Mouse (Mus musculus) ovary, postnatal 36 days (tissue): ENCODE data around the gene 2700081O15Rik.
A peak's percentile ranks its signal among the peaks of the same experiment; 100 is the strongest.

Experiments
- DNase-seq: peaks from one replicate; pipeline ENCODE4 v3.0.0; 2022; ENCODE audit warnings: low spot score, mixed read lengths

2700081O15Rik gene

GRCm38 (mm10) chr19:7420841-7421601 lies 3.6 kb downstream of the 2700081O15Rik start:
- peak; percentile 17 for DNase-seq

- DNase-seq = peak; percentile 61
Measured at GRCm38 (mm10) chr19:7421602-7422591, 4.5 kb downstream of the 2700081O15Rik start.

GRCm38 (mm10) chr19:7422656-7423027 lies 5.2 kb downstream of the 2700081O15Rik start:
- DNase-seq = no peak

GRCm38 (mm10) chr19:7423028-7423655 lies 5.7 kb downstream of the 2700081O15Rik start:
- peak; percentile 90 for DNase-seq

GRCm38 (mm10) chr19:7423656-7424030 lies 6.2 kb downstream of the 2700081O15Rik start:
- no peak for DNase-seq

- DNase-seq = no peak
Measured at GRCm38 (mm10) chr19:7424131-7424530, 6.7 kb downstream of the 2700081O15Rik start.

GRCm38 (mm10) chr19:7424590-7425397 lies 7.4 kb downstream of the 2700081O15Rik start:
- DNase-seq = no peak

GRCm38 (mm10) chr19:7425398-7425775 lies 8.0 kb downstream of the 2700081O15Rik start:
- no peak for DNase-seq

GRCm38 (mm10) chr19:7434887-7435286 lies 17.5 kb downstream of the 2700081O15Rik start:
- no peak for DNase-seq

- DNase-seq = no peak
Measured at GRCm38 (mm10) chr19:7436061-7436970, 18.9 kb downstream of the 2700081O15Rik start.

- no peak for DNase-seq
Measured at GRCm38 (mm10) chr19:7438295-7438694, 20.9 kb downstream of the 2700081O15Rik start.

GRCm38 (mm10) chr19:7441493-7441892 lies 24.1 kb downstream of the 2700081O15Rik start:
- DNase-seq = peak; percentile 57

- no peak for DNase-seq
Measured at GRCm38 (mm10) chr19:7445105-7445504, 27.7 kb downstream of the 2700081O15Rik start.

GRCm38 (mm10) chr19:7445596-7445995 lies 28.2 kb downstream of the 2700081O15Rik start:
- no peak for DNase-seq

- DNase-seq = no peak
Measured at GRCm38 (mm10) chr19:7456803-7457202, 39.4 kb downstream of the 2700081O15Rik start.

GRCm38 (mm10) chr19:7458901-7459300 lies 41.5 kb downstream of the 2700081O15Rik start:
- DNase-seq = no peak

- no peak for DNase-seq
Measured at GRCm38 (mm10) chr19:7459370-7459769, 41.9 kb downstream of the 2700081O15Rik start.

- DNase-seq = no peak
Measured at GRCm38 (mm10) chr19:7467915-7468314, 50.5 kb downstream of the 2700081O15Rik start.

GRCm38 (mm10) chr19:7470643-7471042 lies 53.2 kb downstream of the 2700081O15Rik start:
- no peak for DNase-seq
